Mouse (Mus musculus) small intestine, adult 10 weeks (tissue): ENCODE measurements around the gene Tgfa. TPM values are rescaled to one million over a fixed set of nuclear protein-coding genes. Genes with fewer than 3 reads are reported as not detected.

Source experiments
- polyA plus RNA-seq: library from polyadenylated mRNA; stranded (reverse); fragments of 350-450 nt; fragmentation: Illumina TruSeq; extraction: RNeasy Lipid Tissue Mini Kit (QIAGEN cat#74804); gene quantifications from one replicate; pipeline ENCODE4 v1.2.3, GENCODE M21; 2014; ENCODE audit warnings: low replicate concordance

Tgfa gene
- polyA plus RNA-seq = 5.1 TPM

GRCm38 (mm10) chr6:86194941-86195932 lies at the start of gene Tgfa:
Gene Tgfa, plus strand, starts transcription at chr6:86195223.

Other genes starting within 250 kb of the Tgfa start
- gene Dusp11, start 233.6 kb upstream of the Tgfa start, polyA plus RNA-seq = 234 TPM
- gene Figla, start 179.1 kb upstream of the Tgfa start, polyA plus RNA-seq = not detected
- 0.15 TPM for gene Add2, start 166.5 kb upstream of the Tgfa start, polyA plus RNA-seq
- 123 TPM for gene Fam136a, start 170.4 kb downstream of the Tgfa start, polyA plus RNA-seq
- 8.5 TPM for gene Snrpg, start 176.1 kb downstream of the Tgfa start, polyA plus RNA-seq
- gene Pcyox1, start 201.9 kb downstream of the Tgfa start, polyA plus RNA-seq = 47.2 TPM
- 94.4 TPM for gene Tia1, start 209.0 kb downstream of the Tgfa start, polyA plus RNA-seq
- gene Gm44790, start 231.4 kb downstream of the Tgfa start, polyA plus RNA-seq = not detected
- gene C87436, start 243.2 kb downstream of the Tgfa start, polyA plus RNA-seq = 7.0 TPM